Mouse (Mus musculus) liver, embryonic 13.5 days (tissue): Measurements from ENCODE around the gene Ifngr2. TPM values are rescaled to one million over a fixed set of nuclear protein-coding genes. Genes with fewer than 3 reads are reported as not detected.
"Not testable (repeated sequence)": the region's sequence is repeated elsewhere in the genome, so short reads cannot be mapped to it uniquely, and the experiment has no call there.

Experiments
- ATAC-seq: fragments of 200-750 bp; cut with Nextera tagmentation; 2 replicates; pipeline ENCODE4 v1.8.0; 2017; ENCODE audit warnings: low read depth, mild to moderate bottlenecking, moderate number of reproducible peaks, moderate library complexity
- DNase-seq: peaks from one replicate; pipeline ENCODE4 v3.0.0; 2022
- H3K27ac ChIP-seq: fragments of 300-500 bp; sonication (generic); 2 replicates; pipeline ENCODE4 v1.5.1; 2015; ENCODE audit warnings: moderate library complexity, mild to moderate bottlenecking, inconsistent platforms
- H3K27me3 ChIP-seq: fragments of 300-500 bp; sonication (generic); 2 replicates; pipeline ENCODE4 v1.6.1; 2015; ENCODE audit warnings: mild to moderate bottlenecking, inconsistent platforms
- H3K36me3 ChIP-seq: fragments of 300-500 bp; sonication (generic); 2 replicates; pipeline ENCODE4 v1.6.1; 2015; ENCODE audit warnings: mild to moderate bottlenecking, inconsistent platforms
- H3K4me1 ChIP-seq: fragments of 300-500 bp; sonication (generic); replicated peaks from 2 replicates; pipeline ENCODE4 v1.6.1; 2015; ENCODE audit warnings: inconsistent platforms
- H3K4me2 ChIP-seq: fragments of 300-500 bp; sonication (generic); 2 replicates; pipeline ENCODE4 v1.6.1; 2015; ENCODE audit warnings: inconsistent platforms, mild to moderate bottlenecking, moderate library complexity
- H3K4me3 ChIP-seq: fragments of 300-500 bp; sonication (generic); replicated peaks from 2 replicates; pipeline ENCODE4 v1.5.1; 2015; ENCODE audit warnings: mild to moderate bottlenecking, inconsistent platforms
- H3K9ac ChIP-seq: fragments of 300-500 bp; sonication (generic); 2 replicates; pipeline ENCODE4 v1.6.1; 2015; ENCODE audit warnings: mild to moderate bottlenecking, inconsistent platforms
- H3K9me3 ChIP-seq: fragments of 300-500 bp; sonication (generic); replicated peaks from 2 replicates; pipeline ENCODE4 v1.6.1; 2016; ENCODE audit warnings: inconsistent platforms
- WGBS: fragments of 180-500 bp; shearing (Covaris S2); methylation state at CpG from one replicate; pipeline ENCODE4 v1.1.7; 2015; ENCODE audit not compliant: insufficient replicate concordance; 5-methylcytosine and 5-hydroxymethylcytosine counted together
- polyA plus RNA-seq: library from polyadenylated mRNA; unstranded; fragments of >200 nt; fragmentation: Nextera tagmentation; extraction: Ambion mirVana; gene quantifications from 2 replicates; pipeline ENCODE4 v1.2.1, GENCODE M21; 2015

The Ifngr2 gene
- polyA plus RNA-seq, 1 experiment from 2014 or later: 15.4 TPM

DNA sequence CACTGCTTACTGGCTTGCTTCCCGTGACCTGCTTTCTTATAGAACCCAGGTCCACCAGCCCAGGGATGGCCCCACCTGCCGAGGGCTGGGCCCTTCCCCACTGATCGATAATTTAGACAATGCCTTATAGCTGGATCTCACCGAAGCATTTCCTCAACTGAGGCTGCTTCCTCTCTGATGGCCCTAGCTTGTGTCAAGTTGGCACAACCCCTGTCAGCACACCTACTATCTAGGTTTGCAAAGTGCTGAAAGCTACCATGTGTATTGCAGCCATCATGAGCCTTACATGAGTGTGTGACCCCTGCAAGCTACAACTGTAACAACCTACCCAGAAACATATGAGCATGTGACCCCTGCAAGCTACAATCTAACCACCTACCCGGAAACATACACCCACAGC, 22.7 kb upstream of the Ifngr2 start:
- Histone ChIP-seq H3K4me1 (peaks cover 28% of the 10 kb centered on the region), H3K27me3 (peaks cover 22% of the 10 kb centered on the region), H3K4me2 (no peak overlapping the region), H3K9ac (no peak overlapping the region), H3K27ac (no peak overlapping the region), H3K4me3 (no peak overlapping the region), H3K9me3 (peaks cover 5% of the 10 kb centered on the region), H3K36me3 (no peaks in the 10 kb centered on the region)
- ATAC-seq: no peak
- DNase-seq: no peak
- WGBS: 58% methylated on average over 5 of the region's 5 CpGs

DNA sequence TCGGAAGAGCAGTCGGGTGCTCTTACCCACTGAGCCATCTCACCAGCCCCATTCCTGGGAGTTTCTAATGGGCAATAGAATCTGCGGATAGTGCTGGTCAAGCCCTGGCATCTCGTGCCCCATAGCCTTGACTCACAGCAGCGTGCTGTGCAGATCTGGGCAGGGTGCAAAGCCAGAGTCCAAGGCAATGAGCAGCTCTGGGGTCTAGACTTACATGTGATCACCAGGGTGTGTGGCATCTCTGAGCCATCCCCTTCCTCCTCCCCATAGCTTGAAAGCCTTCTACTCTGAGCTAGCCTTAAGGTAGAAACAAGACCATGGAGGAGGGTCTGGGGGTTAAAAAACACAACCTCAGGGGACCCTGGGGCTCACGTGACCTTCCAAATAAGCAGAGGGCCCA, 20.6 kb upstream of the Ifngr2 start:
- no peaks in the 10 kb centered on the region for H3K36me3 ChIP-seq
- H3K9ac ChIP-seq: no peak overlapping the region
- no peak overlapping the region for H3K27ac ChIP-seq
- 88% methylated on average over 6 of the region's 6 CpGs for WGBS
- peaks cover 5% of the 10 kb centered on the region for H3K9me3 ChIP-seq
- H3K4me2 ChIP-seq: no peak overlapping the region
- no peak overlapping the region for H3K4me3 ChIP-seq
- H3K27me3 ChIP-seq: peaks cover 16% of the 10 kb centered on the region
- ATAC-seq: no peak
- H3K4me1 ChIP-seq: peaks cover 28% of the 10 kb centered on the region
- DNase-seq: no peak

DNA sequence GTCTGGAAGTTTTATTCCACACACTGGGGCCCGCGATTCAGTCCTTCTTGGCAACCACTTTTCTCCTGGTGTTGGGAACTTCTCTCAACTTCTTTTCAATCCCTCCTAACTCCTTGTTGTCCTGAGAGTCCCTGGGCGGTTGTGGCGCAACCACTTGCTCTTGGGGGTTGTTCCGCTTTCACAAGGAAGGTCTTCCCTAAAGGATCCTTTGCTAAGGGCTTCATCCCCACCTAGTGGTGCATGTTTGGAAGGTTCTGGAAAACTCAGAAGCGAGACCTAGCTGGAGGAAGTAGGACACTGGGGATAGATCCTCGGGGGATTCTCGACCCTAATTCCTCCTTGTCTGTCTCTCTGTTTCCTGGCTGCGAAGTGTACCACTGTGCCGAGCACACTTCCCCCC, 19.8 kb upstream of the Ifngr2 start:
- Histone ChIP-seq H3K27me3 (peaks cover 13% of the 10 kb centered on the region), H3K9me3 (peaks cover 5% of the 10 kb centered on the region), H3K27ac (no peak overlapping the region), H3K36me3 (no peaks in the 10 kb centered on the region), H3K4me3 (no peak overlapping the region), H3K4me1 (peaks cover 28% of the 10 kb centered on the region), H3K4me2 (peak overlapping the region; percentile 19), H3K9ac (0 out of 2 replicates have a peak overlapping the region, but pooled peaks have one; percentile 33)
- WGBS: 59% methylated on average over 10 of the region's 10 CpGs
- no peak for DNase-seq
- ATAC-seq: peak; percentile 3; the same call in 1 of the 2 replicates

DNA sequence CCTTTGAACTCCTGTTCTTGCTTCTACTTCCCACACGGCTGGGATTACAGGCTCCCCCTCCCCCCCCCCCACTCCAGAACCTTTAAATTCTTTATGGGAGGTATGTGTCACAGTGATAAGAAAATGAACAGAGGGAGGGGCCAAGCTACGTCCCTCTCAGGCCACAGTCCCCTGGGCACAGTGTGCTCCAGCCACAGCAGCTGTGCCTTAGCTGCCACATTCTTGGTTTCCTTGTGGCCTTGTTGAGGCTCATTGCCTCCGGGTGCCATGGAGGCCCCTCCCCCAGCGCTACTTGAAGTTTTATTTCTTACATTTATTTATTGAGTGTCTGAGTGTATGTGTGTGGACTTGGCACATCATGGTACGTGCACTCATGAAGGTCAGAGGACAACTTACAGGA, 19.4 kb upstream of the Ifngr2 start:
- H3K4me2 ChIP-seq: peak overlapping the region; percentile 19
- H3K9ac ChIP-seq: peak overlapping the region; percentile 33; the same call in 1 of the 2 replicates
- H3K9me3 ChIP-seq: peaks cover 5% of the 10 kb centered on the region
- ATAC-seq (peak; percentile 52), DNase-seq (no peak)
- peaks cover 8% of the 10 kb centered on the region for H3K27me3 ChIP-seq
- no peak overlapping the region for H3K4me3 ChIP-seq
- H3K4me1 ChIP-seq: peaks cover 30% of the 10 kb centered on the region
- no peak overlapping the region for H3K27ac ChIP-seq
- no peaks in the 10 kb centered on the region for H3K36me3 ChIP-seq
- WGBS: 26% methylated on average over 5 of the region's 5 CpGs

DNA sequence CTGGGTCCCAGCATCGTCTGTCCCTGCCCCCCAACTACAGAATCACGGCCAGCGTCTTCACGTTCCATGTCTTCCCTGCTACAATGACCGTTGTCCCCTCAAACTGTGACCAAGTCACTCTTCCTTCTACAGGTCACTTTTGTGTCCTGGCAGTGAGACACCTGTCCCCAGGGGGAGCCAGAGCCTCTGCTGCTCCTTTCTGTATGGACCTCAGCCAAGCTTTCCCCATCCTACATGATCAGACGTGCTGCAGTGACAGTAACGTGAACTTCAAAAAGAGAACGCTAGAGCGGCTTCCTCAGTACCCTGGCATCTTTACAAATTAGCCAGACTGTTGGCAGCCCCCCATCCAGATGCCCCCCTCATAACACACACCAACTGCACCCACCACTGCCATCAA, 18.3 kb upstream of the Ifngr2 start:
- Histone ChIP-seq H3K36me3 (no peaks in the 10 kb centered on the region), H3K27me3 (peaks cover 5% of the 10 kb centered on the region; the same call in 1 of the 2 replicates), H3K4me2 (no peak overlapping the region), H3K4me1 (peaks cover 35% of the 10 kb centered on the region), H3K9ac (no peak overlapping the region), H3K9me3 (peaks cover 5% of the 10 kb centered on the region), H3K4me3 (no peak overlapping the region), H3K27ac (no peak overlapping the region)
- ATAC-seq (no peak), DNase-seq (no peak)
- 77% methylated on average over 9 of the region's 9 CpGs for WGBS

DNA sequence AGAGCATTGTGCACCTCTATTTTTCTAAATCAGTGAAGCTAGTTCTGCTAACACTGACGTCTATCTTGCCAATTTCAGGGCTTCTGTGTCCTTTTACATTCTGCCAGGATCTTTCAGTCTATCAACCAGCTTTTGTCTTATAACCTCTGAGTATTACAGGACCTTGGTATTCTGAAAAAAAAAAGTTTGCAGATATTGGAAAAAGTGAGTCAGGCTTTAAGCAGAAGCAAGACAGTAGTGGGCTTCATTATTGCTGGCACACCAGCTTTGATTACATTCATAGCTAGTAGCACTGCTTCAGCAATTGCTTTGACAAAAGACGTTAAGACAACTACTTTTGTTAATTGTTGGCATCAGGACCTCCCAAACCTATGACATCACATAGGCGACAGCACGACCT, 16.0 kb upstream of the Ifngr2 start:
- DNase-seq, H3K4me3 ChIP-seq, H3K36me3 ChIP-seq, ATAC-seq, H3K9ac ChIP-seq, H3K9me3 ChIP-seq, H3K27ac ChIP-seq, H3K4me2 ChIP-seq: not testable (repeated sequence)
- WGBS: 81% methylated on average over 4 of the region's 4 CpGs
- peaks cover 12% of the 10 kb centered on the region; the same call in 1 of the 2 replicates for H3K27me3 ChIP-seq
- peaks cover 53% of the 10 kb centered on the region for H3K4me1 ChIP-seq

DNA sequence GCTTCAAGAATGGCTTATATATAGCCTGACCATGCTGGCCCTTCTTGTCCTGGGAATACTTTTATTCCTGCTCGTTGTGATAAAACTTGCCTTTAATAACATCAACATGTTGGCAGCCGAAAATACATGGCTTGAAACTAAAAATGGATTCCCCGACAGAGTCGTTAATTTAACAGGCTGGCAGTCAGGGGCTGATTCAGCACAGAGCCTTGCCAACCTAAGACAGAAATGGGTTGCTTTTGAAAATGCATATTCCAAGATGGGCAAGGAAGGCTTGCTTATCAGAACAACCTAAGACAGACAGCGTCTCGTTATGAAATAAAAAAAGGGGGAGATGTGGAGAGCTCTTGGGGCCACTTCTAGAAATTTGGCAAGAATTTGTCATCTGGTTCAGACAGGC, 15.0 kb upstream of the Ifngr2 start:
- no peak for ATAC-seq
- 71% methylated on average over 6 of the region's 6 CpGs for WGBS

DNA sequence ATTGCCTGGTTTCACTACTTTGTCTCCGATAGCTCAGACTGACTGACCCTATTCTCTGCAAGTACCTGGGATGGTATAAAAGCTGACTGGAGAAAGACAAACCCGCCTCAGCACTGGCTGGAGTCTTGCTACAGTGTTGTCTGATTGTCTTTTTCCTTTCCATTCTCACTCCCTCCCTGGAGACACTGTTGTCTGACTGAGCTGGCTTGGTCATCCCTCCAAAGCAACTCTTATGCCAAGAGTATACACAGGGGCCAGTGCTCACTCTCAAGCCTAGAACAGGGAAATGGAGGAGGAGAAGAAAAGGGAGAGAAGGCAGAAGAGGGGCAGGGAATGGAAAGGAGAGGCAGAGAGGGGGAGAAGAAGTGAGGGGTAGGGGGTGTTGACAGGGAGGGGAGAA, 14.4 kb upstream of the Ifngr2 start:
- ATAC-seq: no peak
- H3K9ac ChIP-seq: no peak overlapping the region
- H3K4me1 ChIP-seq: peaks cover 55% of the 10 kb centered on the region
- no peak overlapping the region for H3K4me2 ChIP-seq
- no peaks in the 10 kb centered on the region for H3K36me3 ChIP-seq
- WGBS: 59% methylated on average over 2 of the region's 2 CpGs
- no peak for DNase-seq
- H3K4me3 ChIP-seq: no peak overlapping the region
- H3K9me3 ChIP-seq: no peaks in the 10 kb centered on the region
- peaks cover 12% of the 10 kb centered on the region; the same call in 1 of the 2 replicates for H3K27me3 ChIP-seq
- H3K27ac ChIP-seq: no peak overlapping the region

More for the DNA sequence above, 15.0 kb upstream of the Ifngr2 start:
- DNase-seq: no peak
- Histone ChIP-seq H3K4me2 (no peak overlapping the region), H3K36me3 (no peaks in the 10 kb centered on the region), H3K9me3 (no peaks in the 10 kb centered on the region), H3K4me1 (peaks cover 55% of the 10 kb centered on the region), H3K27ac (no peak overlapping the region), H3K27me3 (peaks cover 12% of the 10 kb centered on the region; the same call in 1 of the 2 replicates), H3K4me3 (no peak overlapping the region), H3K9ac (no peak overlapping the region)

DNA sequence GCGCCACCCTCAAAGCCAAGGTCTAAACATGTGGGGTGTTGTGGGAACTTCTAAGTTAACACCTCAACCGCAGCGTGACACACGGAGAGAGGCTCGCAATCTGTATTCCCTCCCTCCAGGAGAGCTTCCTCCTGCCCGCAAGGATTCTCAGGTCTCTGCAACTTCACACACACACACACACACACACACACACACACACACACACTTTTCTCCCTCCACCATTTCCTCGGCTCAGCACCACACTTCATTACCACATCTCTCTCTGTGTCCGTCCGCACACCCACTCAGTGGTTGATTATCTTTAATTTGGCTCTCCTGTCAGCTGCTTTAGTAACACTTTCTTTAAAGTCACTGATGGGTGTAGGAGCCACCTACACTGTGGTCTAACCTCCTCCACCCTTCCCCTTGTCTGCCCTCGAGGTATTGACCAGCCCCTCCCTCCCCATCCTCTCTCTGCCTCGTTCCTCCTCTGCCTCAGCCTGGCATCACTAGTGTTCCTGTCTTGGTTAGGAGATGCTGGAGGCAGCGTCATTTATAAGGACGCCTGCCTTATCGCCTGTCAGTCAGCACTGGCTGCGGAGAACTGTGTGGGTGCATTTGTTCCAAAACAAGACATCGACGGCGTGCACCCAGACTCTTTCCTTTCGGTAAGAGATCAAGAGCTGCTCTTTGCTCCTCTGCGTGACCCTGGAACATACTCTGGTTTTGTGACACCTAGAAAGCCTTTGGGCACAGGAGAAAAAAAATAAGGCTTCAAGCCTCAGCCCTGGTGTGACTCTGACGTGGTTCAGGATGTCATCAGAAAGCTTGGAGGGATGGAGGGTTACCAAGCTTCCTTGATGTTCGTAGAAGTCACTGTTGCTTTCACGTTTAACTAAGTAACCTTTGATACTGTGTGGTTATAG, 13.5 kb upstream of the Ifngr2 start:
- DNase-seq (no peak), ATAC-seq (no peak)
- no peak overlapping the region for H3K4me3 ChIP-seq
- 41% methylated on average over 23 of the region's 23 CpGs for WGBS
- H3K9me3 ChIP-seq: no peaks in the 10 kb centered on the region
- no peaks in the 10 kb centered on the region for H3K36me3 ChIP-seq
- H3K4me1 ChIP-seq: peaks cover 58% of the 10 kb centered on the region
- no peak overlapping the region for H3K4me2 ChIP-seq
- H3K27ac ChIP-seq: no peak overlapping the region
- H3K9ac ChIP-seq: no peak overlapping the region
- peaks cover 12% of the 10 kb centered on the region; the same call in 1 of the 2 replicates for H3K27me3 ChIP-seq

DNA sequence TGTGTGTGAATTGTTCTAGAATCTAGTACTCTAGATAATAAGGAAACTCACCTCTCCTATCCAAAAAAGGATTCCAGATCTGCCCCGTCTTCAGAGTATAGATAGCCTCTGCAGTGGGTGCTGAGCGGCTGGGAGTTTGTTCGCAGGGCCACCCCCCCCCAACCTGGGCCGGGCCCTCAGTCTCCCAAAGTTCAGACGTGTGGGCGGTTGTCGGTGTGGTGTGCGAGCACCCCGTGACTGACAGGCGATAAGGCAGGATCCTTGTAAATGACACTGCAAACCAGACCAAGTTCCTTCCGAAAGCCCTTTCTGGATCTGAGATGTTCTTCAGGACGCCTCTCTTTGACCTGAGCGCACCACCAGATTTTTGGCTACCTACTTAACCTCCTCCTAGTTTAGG, 12.4 kb upstream of the Ifngr2 start:
- H3K36me3 ChIP-seq: no peaks in the 10 kb centered on the region
- DNase-seq: no peak
- 39% methylated on average over 13 of the region's 13 CpGs for WGBS
- ATAC-seq: peak; percentile 83
- no peak overlapping the region for H3K27ac ChIP-seq
- H3K27me3 ChIP-seq: peaks cover 12% of the 10 kb centered on the region; the same call in 1 of the 2 replicates
- H3K4me3 ChIP-seq: no peak overlapping the region
- H3K4me1 ChIP-seq: peaks cover 63% of the 10 kb centered on the region
- H3K9me3 ChIP-seq: no peaks in the 10 kb centered on the region
- no peak overlapping the region for H3K4me2 ChIP-seq
- H3K9ac ChIP-seq: no peak overlapping the region

DNA sequence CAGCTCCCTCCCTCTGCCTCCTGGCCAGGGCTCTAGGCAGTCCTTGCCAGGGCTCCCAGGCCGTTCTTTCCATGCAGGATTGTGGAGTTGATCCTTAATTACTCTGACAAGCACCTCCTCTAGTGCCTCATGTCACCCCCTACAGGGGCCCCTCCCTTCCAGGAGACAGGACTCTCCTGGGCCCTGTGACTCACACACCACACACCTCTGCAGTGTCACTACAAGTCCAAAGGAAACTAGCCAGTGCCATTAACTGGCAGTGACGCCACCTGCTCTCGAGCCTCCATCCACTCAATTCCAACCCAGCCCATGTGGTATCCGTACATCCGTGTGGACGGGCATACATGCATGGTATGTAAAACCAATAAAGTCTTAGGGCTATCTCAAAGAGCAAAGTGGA, 12.0 kb upstream of the Ifngr2 start:
- Histone ChIP-seq H3K36me3 (no peaks in the 10 kb centered on the region), H3K4me2 (no peak overlapping the region), H3K4me1 (peaks cover 63% of the 10 kb centered on the region), H3K9ac (no peak overlapping the region), H3K4me3 (no peak overlapping the region), H3K27ac (no peak overlapping the region), H3K9me3 (no peaks in the 10 kb centered on the region), H3K27me3 (peaks cover 12% of the 10 kb centered on the region; the same call in 1 of the 2 replicates)
- 79% methylated on average over 6 of the region's 6 CpGs for WGBS
- ATAC-seq (no peak), DNase-seq (no peak)
